Mouse (Mus musculus) intestine, embryonic 15.5 days (tissue): Measurements from ENCODE around the gene Mfsd2a. TPM values are rescaled to one million over a fixed set of nuclear protein-coding genes. Genes with fewer than 3 reads are reported as not detected.

Source experiments
- ATAC-seq: fragments of 200-750 bp; cut with Nextera tagmentation; 2 replicates; pipeline ENCODE4 v1.8.0; 2017; ENCODE audit warnings: moderate TSS enrichment, moderate library complexity
- H3K27ac ChIP-seq: fragments of 300-500 bp; sonication (generic); 2 replicates; pipeline ENCODE4 v1.5.1; 2015; ENCODE audit warnings: mild to moderate bottlenecking, inconsistent platforms
- H3K27me3 ChIP-seq: fragments of 300-500 bp; sonication (generic); replicated peaks from 2 replicates; pipeline ENCODE4 v1.6.1; 2015; ENCODE audit warnings: inconsistent platforms
- H3K36me3 ChIP-seq: fragments of 300-500 bp; sonication (generic); 2 replicates; pipeline ENCODE4 v1.6.1; 2015; ENCODE audit warnings: inconsistent platforms
- H3K4me1 ChIP-seq: fragments of 300-500 bp; sonication (generic); replicated peaks from 2 replicates; pipeline ENCODE4 v1.6.1; 2015; ENCODE audit warnings: inconsistent platforms
- H3K4me2 ChIP-seq: fragments of 300-500 bp; sonication (generic); replicated peaks from 2 replicates; pipeline ENCODE4 v1.6.1; 2015; ENCODE audit warnings: mild to moderate bottlenecking, inconsistent platforms
- H3K4me3 ChIP-seq: fragments of 300-500 bp; sonication (generic); replicated peaks from 2 replicates; pipeline ENCODE4 v1.5.1; 2015; ENCODE audit warnings: inconsistent platforms
- H3K9ac ChIP-seq: fragments of 300-500 bp; sonication (generic); 2 replicates; pipeline ENCODE4 v1.6.1; 2015; ENCODE audit warnings: inconsistent platforms
- H3K9me3 ChIP-seq: fragments of 300-500 bp; sonication (generic); 2 replicates; pipeline ENCODE4 v1.6.1; 2016; ENCODE audit warnings: inconsistent platforms
- WGBS: fragments of 180-500 bp; shearing (Covaris S2); methylation state at CpG from one replicate; pipeline ENCODE4 v1.1.7; 2015; 5-methylcytosine and 5-hydroxymethylcytosine counted together
- polyA plus RNA-seq: library from polyadenylated mRNA; unstranded; fragments of >200 nt; fragmentation: Nextera tagmentation; extraction: Ambion mirVana; gene quantifications from 2 replicates; pipeline ENCODE4 v1.2.1, GENCODE M21; 2015

The Mfsd2a gene
- polyA plus RNA-seq, 1 experiment from 2014 or later = 2.1 TPM

GRCm38 (mm10) chr4:122923392-122924344 lies 37.3 kb downstream of the Mfsd2a start:
- Histone ChIP-seq H3K4me2 (no peak overlapping the region), H3K36me3 (no peaks in the 10 kb centered on the region), H3K27ac (no peak overlapping the region), H3K27me3 (no peaks in the 10 kb centered on the region), H3K9ac (no peak overlapping the region), H3K4me3 (no peak overlapping the region), H3K4me1 (no peaks in the 10 kb centered on the region), H3K9me3 (no peaks in the 10 kb centered on the region)
- 81% methylated on average over 15 of the region's 15 CpGs for WGBS
- no peak for ATAC-seq

- H3K36me3 ChIP-seq = no peaks in the 10 kb centered on the region
- no peak overlapping the region for H3K4me3 ChIP-seq
- no peak overlapping the region for H3K9ac ChIP-seq
- no peak for ATAC-seq
- no peaks in the 10 kb centered on the region for H3K4me1 ChIP-seq
- no peaks in the 10 kb centered on the region for H3K9me3 ChIP-seq
- no peaks in the 10 kb centered on the region for H3K27me3 ChIP-seq
- WGBS = 47% methylated on average over 1 of the region's 1 CpGs
- H3K4me2 ChIP-seq = no peak overlapping the region
- H3K27ac ChIP-seq = no peak overlapping the region
Observed at GRCm38 (mm10) chr4:122922841-122923240, 38.1 kb downstream of the Mfsd2a start.

GRCm38 (mm10) chr4:122915985-122916384 lies 45.0 kb downstream of the Mfsd2a start:
- Histone ChIP-seq H3K27ac (no peak overlapping the region), H3K27me3 (no peaks in the 10 kb centered on the region), H3K36me3 (no peaks in the 10 kb centered on the region), H3K4me3 (no peak overlapping the region), H3K4me1 (no peaks in the 10 kb centered on the region), H3K9me3 (0 out of 2 replicates have a peak, but pooled peaks cover 4% of the 10 kb centered on the region), H3K4me2 (no peak overlapping the region), H3K9ac (no peak overlapping the region)
- WGBS = 83% methylated on average over 4 of the region's 4 CpGs
- ATAC-seq = no peak

- 61% methylated on average over 7 of the region's 7 CpGs for WGBS
- no peaks in the 10 kb centered on the region for H3K4me1 ChIP-seq
- no peak for ATAC-seq
Observed at GRCm38 (mm10) chr4:122914186-122914585, 46.8 kb downstream of the Mfsd2a start.

GRCm38 (mm10) chr4:122912613-122913012 lies 48.4 kb downstream of the Mfsd2a start:
- no peak for ATAC-seq
- Histone ChIP-seq H3K27me3 (no peaks in the 10 kb centered on the region), H3K4me3 (no peak overlapping the region), H3K9ac (no peak overlapping the region), H3K27ac (no peak overlapping the region), H3K4me2 (no peak overlapping the region), H3K9me3 (0 out of 2 replicates have a peak, but pooled peaks cover 4% of the 10 kb centered on the region), H3K4me1 (no peaks in the 10 kb centered on the region), H3K36me3 (no peaks in the 10 kb centered on the region)
- WGBS = 73% methylated on average over 5 of the region's 5 CpGs

More at GRCm38 (mm10) chr4:122914186-122914585, 46.8 kb downstream of the Mfsd2a start:
- no peak overlapping the region for H3K4me2 ChIP-seq
- no peak overlapping the region for H3K9ac ChIP-seq
- no peaks in the 10 kb centered on the region for H3K36me3 ChIP-seq
- no peaks in the 10 kb centered on the region for H3K27me3 ChIP-seq
- no peak overlapping the region for H3K27ac ChIP-seq
- H3K9me3 ChIP-seq = 0 out of 2 replicates have a peak, but pooled peaks cover 4% of the 10 kb centered on the region
- no peak overlapping the region for H3K4me3 ChIP-seq

- no peak overlapping the region for H3K27ac ChIP-seq
- H3K36me3 ChIP-seq = no peaks in the 10 kb centered on the region
- no peak for ATAC-seq
- no peaks in the 10 kb centered on the region for H3K27me3 ChIP-seq
- WGBS = 44% methylated on average over 6 of the region's 6 CpGs
- H3K4me2 ChIP-seq = no peak overlapping the region
- 0 out of 2 replicates have a peak, but pooled peaks cover 4% of the 10 kb centered on the region for H3K9me3 ChIP-seq
- H3K4me1 ChIP-seq = no peaks in the 10 kb centered on the region
- no peak overlapping the region for H3K9ac ChIP-seq
- no peak overlapping the region for H3K4me3 ChIP-seq
Observed at GRCm38 (mm10) chr4:122910577-122910976, 50.4 kb downstream of the Mfsd2a start.

GRCm38 (mm10) chr4:122909572-122910189 lies 51.3 kb downstream of the Mfsd2a start:
- ATAC-seq = no peak
- Histone ChIP-seq H3K27me3 (no peaks in the 10 kb centered on the region), H3K36me3 (no peaks in the 10 kb centered on the region), H3K4me1 (no peaks in the 10 kb centered on the region), H3K4me3 (no peak overlapping the region), H3K27ac (no peak overlapping the region), H3K9me3 (0 out of 2 replicates have a peak, but pooled peaks cover 4% of the 10 kb centered on the region), H3K9ac (no peak overlapping the region), H3K4me2 (no peak overlapping the region)
- WGBS = 54% methylated on average over 12 of the region's 12 CpGs

GRCm38 (mm10) chr4:122905359-122905758 lies 55.6 kb downstream of the Mfsd2a start:
- 74% methylated on average over 10 of the region's 10 CpGs for WGBS
- no peaks in the 10 kb centered on the region for H3K27me3 ChIP-seq
- no peak for ATAC-seq
- no peak overlapping the region for H3K4me3 ChIP-seq
- no peak overlapping the region for H3K9ac ChIP-seq
- no peak overlapping the region for H3K4me2 ChIP-seq
- no peaks in the 10 kb centered on the region for H3K36me3 ChIP-seq
- no peaks in the 10 kb centered on the region for H3K4me1 ChIP-seq
- H3K9me3 ChIP-seq = no peaks in the 10 kb centered on the region
- H3K27ac ChIP-seq = no peak overlapping the region

- Histone ChIP-seq H3K4me3 (no peak overlapping the region), H3K4me1 (no peaks in the 10 kb centered on the region), H3K27ac (no peak overlapping the region), H3K9me3 (no peaks in the 10 kb centered on the region), H3K4me2 (no peak overlapping the region), H3K27me3 (no peaks in the 10 kb centered on the region), H3K9ac (no peak overlapping the region), H3K36me3 (no peaks in the 10 kb centered on the region)
- 92% methylated on average over 3 of the region's 3 CpGs for WGBS
- ATAC-seq = no peak
Observed at GRCm38 (mm10) chr4:122903709-122904108, 57.3 kb downstream of the Mfsd2a start.

GRCm38 (mm10) chr4:122902156-122902555 lies 58.8 kb downstream of the Mfsd2a start:
- no peaks in the 10 kb centered on the region for H3K9me3 ChIP-seq
- WGBS = 25% methylated on average over 6 of the region's 6 CpGs
- ATAC-seq = no peak
- no peaks in the 10 kb centered on the region for H3K4me1 ChIP-seq
- H3K36me3 ChIP-seq = no peaks in the 10 kb centered on the region
- H3K27me3 ChIP-seq = no peaks in the 10 kb centered on the region
- H3K27ac ChIP-seq = no peak overlapping the region
- no peak overlapping the region for H3K9ac ChIP-seq
- H3K4me2 ChIP-seq = no peak overlapping the region
- H3K4me3 ChIP-seq = no peak overlapping the region

GRCm38 (mm10) chr4:122898313-122898712 lies 62.7 kb downstream of the Mfsd2a start:
- Histone ChIP-seq H3K4me2 (no peak overlapping the region), H3K9ac (no peak overlapping the region), H3K4me3 (no peak overlapping the region), H3K9me3 (no peaks in the 10 kb centered on the region), H3K27ac (no peak overlapping the region), H3K36me3 (no peaks in the 10 kb centered on the region), H3K27me3 (no peaks in the 10 kb centered on the region), H3K4me1 (no peaks in the 10 kb centered on the region)
- peak; percentile 83 for ATAC-seq
- 11% methylated on average over 5 of the region's 5 CpGs for WGBS

- Histone ChIP-seq H3K27me3 (no peaks in the 10 kb centered on the region), H3K4me3 (no peak overlapping the region), H3K4me1 (no peaks in the 10 kb centered on the region), H3K9me3 (no peaks in the 10 kb centered on the region), H3K27ac (no peak overlapping the region), H3K9ac (no peak overlapping the region), H3K36me3 (no peaks in the 10 kb centered on the region), H3K4me2 (no peak overlapping the region)
- WGBS = 83% methylated on average over 4 of the region's 4 CpGs
- no peak for ATAC-seq
Observed at GRCm38 (mm10) chr4:122897750-122898149, 63.2 kb downstream of the Mfsd2a start.
